Mouse (Mus musculus): ENCODE data around the gene Camk2g. TPM values are rescaled to one million over a fixed set of nuclear protein-coding genes. Genes with fewer than 3 reads are reported as not detected.
A peak's percentile ranks its signal among the peaks of the same experiment; 100 is the strongest.

Camk2g gene
- polyA plus RNA-seq, 1 experiment from 2014 or later: 10.7 TPM

GRCm38 (mm10) chr14:20758768-20759435 lies 35.0 kb downstream of the Camk2g start:
- WGBS (ENCODE audit: insufficient replicate concordance): 53% methylated on average over 8 of the region's 8 CpGs
- Histone ChIP-seq H3K9ac (no peak overlapping the region), H3K9me3 (replicated peaks) (no peaks in the 10 kb centered on the region), H3K4me1 (replicated peaks) (peaks cover 3% of the 10 kb centered on the region; the same call in 1 of the 2 replicates), H3K4me2 (no peak overlapping the region), H3K4me3 (replicated peaks) (no peak overlapping the region), H3K27me3 (no peaks in the 10 kb centered on the region), H3K36me3 (peaks cover 70% of the 10 kb centered on the region), H3K27ac (no peak overlapping the region)
- DNase-seq: no peak
- ATAC-seq (ENCODE audit: low read depth): peak; percentile 36; the same call in 1 of the 2 replicates

- no peaks in the 10 kb centered on the region for H3K9me3 ChIP-seq (replicated peaks)
- no peaks in the 10 kb centered on the region for H3K27me3 ChIP-seq
- 92% methylated on average over 22 of the region's 22 CpGs for WGBS (ENCODE audit: insufficient replicate concordance)
- H3K4me3 ChIP-seq (replicated peaks): no peak overlapping the region
- no peak for DNase-seq
- peaks cover 60% of the 10 kb centered on the region for H3K36me3 ChIP-seq
- no peak overlapping the region for H3K9ac ChIP-seq
- ATAC-seq (ENCODE audit: low read depth): no peak
- no peak overlapping the region for H3K4me2 ChIP-seq
- no peak overlapping the region for H3K27ac ChIP-seq
- H3K4me1 ChIP-seq (replicated peaks): peaks cover 3% of the 10 kb centered on the region; the same call in 1 of the 2 replicates
These were observed 36.4 kb downstream of the Camk2g start for GRCm38 (mm10) chr14:20757370-20757907.

GRCm38 (mm10) chr14:20753792-20754191 lies 40.1 kb downstream of the Camk2g start:
- H3K36me3 ChIP-seq: peaks cover 35% of the 10 kb centered on the region
- no peaks in the 10 kb centered on the region; the same call in 1 of the 2 replicates for H3K4me1 ChIP-seq (replicated peaks)
- 31% methylated on average over 3 of the region's 3 CpGs for WGBS (ENCODE audit: insufficient replicate concordance)
- ATAC-seq (ENCODE audit: low read depth): no peak
- H3K27me3 ChIP-seq: no peaks in the 10 kb centered on the region
- no peak overlapping the region for H3K4me3 ChIP-seq (replicated peaks)
- H3K9me3 ChIP-seq (replicated peaks): no peaks in the 10 kb centered on the region
- no peak overlapping the region for H3K4me2 ChIP-seq
- no peak overlapping the region for H3K27ac ChIP-seq
- H3K9ac ChIP-seq: no peak overlapping the region
- no peak for DNase-seq

- no peaks in the 10 kb centered on the region for H3K4me1 ChIP-seq (replicated peaks)
- H3K27ac ChIP-seq: no peak overlapping the region
- no peak for ATAC-seq (ENCODE audit: low read depth)
- no peak overlapping the region for H3K4me2 ChIP-seq
- H3K4me3 ChIP-seq (replicated peaks): no peak overlapping the region
- no peaks in the 10 kb centered on the region for H3K9me3 ChIP-seq (replicated peaks)
- peaks cover 13% of the 10 kb centered on the region for H3K36me3 ChIP-seq
- no peak for DNase-seq
- WGBS (ENCODE audit: insufficient replicate concordance): 79% methylated on average over 5 of the region's 5 CpGs
- no peak overlapping the region for H3K9ac ChIP-seq
- H3K27me3 ChIP-seq: no peaks in the 10 kb centered on the region
These were observed 43.4 kb downstream of the Camk2g start for GRCm38 (mm10) chr14:20750503-20750902.

GRCm38 (mm10) chr14:20749494-20750051 lies 44.3 kb downstream of the Camk2g start:
- no peak for ATAC-seq (ENCODE audit: low read depth)
- 83% methylated on average over 4 of the region's 4 CpGs for WGBS (ENCODE audit: insufficient replicate concordance)
- H3K4me2 ChIP-seq: no peak overlapping the region
- H3K36me3 ChIP-seq: peaks cover 5% of the 10 kb centered on the region; the same call in 1 of the 2 replicates
- no peaks in the 10 kb centered on the region for H3K27me3 ChIP-seq
- H3K4me1 ChIP-seq (replicated peaks): no peaks in the 10 kb centered on the region
- no peak overlapping the region for H3K9ac ChIP-seq
- DNase-seq: no peak
- no peak overlapping the region for H3K27ac ChIP-seq
- no peaks in the 10 kb centered on the region for H3K9me3 ChIP-seq (replicated peaks)
- no peak overlapping the region for H3K4me3 ChIP-seq (replicated peaks)

GRCm38 (mm10) chr14:20748388-20748787 lies 45.5 kb downstream of the Camk2g start:
- no peaks in the 10 kb centered on the region for H3K4me1 ChIP-seq (replicated peaks)
- H3K27ac ChIP-seq: no peak overlapping the region
- no peak overlapping the region for H3K9ac ChIP-seq
- H3K36me3 ChIP-seq: peaks cover 5% of the 10 kb centered on the region; the same call in 1 of the 2 replicates
- ATAC-seq (ENCODE audit: low read depth) (no peak), DNase-seq (no peak)
- WGBS (ENCODE audit: insufficient replicate concordance): 66% methylated on average over 4 of the region's 4 CpGs
- no peak overlapping the region for H3K4me3 ChIP-seq (replicated peaks)
- H3K27me3 ChIP-seq: no peaks in the 10 kb centered on the region
- H3K4me2 ChIP-seq: no peak overlapping the region
- no peaks in the 10 kb centered on the region for H3K9me3 ChIP-seq (replicated peaks)

GRCm38 (mm10) chr14:20746935-20747334 lies 47.0 kb downstream of the Camk2g start:
- Histone ChIP-seq H3K4me2 (no peak overlapping the region), H3K27ac (no peak overlapping the region), H3K36me3 (peaks cover 11% of the 10 kb centered on the region; the same call in 1 of the 2 replicates), H3K9ac (no peak overlapping the region), H3K4me3 (replicated peaks) (no peak overlapping the region), H3K4me1 (replicated peaks) (no peaks in the 10 kb centered on the region), H3K27me3 (no peaks in the 10 kb centered on the region), H3K9me3 (replicated peaks) (no peaks in the 10 kb centered on the region)
- WGBS (ENCODE audit: insufficient replicate concordance): 75% methylated on average over 3 of the region's 3 CpGs
- ATAC-seq (ENCODE audit: low read depth): no peak
- DNase-seq: no peak

GRCm38 (mm10) chr14:20743614-20744013 lies 50.3 kb downstream of the Camk2g start:
- Histone ChIP-seq H3K4me1 (replicated peaks) (no peaks in the 10 kb centered on the region), H3K9me3 (replicated peaks) (no peaks in the 10 kb centered on the region), H3K4me2 (no peak overlapping the region), H3K36me3 (peaks cover 36% of the 10 kb centered on the region), H3K27me3 (no peaks in the 10 kb centered on the region), H3K4me3 (replicated peaks) (no peak overlapping the region), H3K27ac (no peak overlapping the region), H3K9ac (no peak overlapping the region)
- WGBS (ENCODE audit: insufficient replicate concordance): 84% methylated on average over 3 of the region's 3 CpGs
- ATAC-seq (ENCODE audit: low read depth) (no peak), DNase-seq (no peak)

GRCm38 (mm10) chr14:20741301-20741700 lies 52.6 kb downstream of the Camk2g start:
- H3K4me2 ChIP-seq: no peak overlapping the region
- no peak for ATAC-seq (ENCODE audit: low read depth)
- peaks cover 45% of the 10 kb centered on the region for H3K36me3 ChIP-seq
- no peak overlapping the region for H3K4me3 ChIP-seq (replicated peaks)
- no peaks in the 10 kb centered on the region for H3K9me3 ChIP-seq (replicated peaks)
- 77% methylated on average over 9 of the region's 9 CpGs for WGBS (ENCODE audit: insufficient replicate concordance)
- H3K4me1 ChIP-seq (replicated peaks): peaks cover 19% of the 10 kb centered on the region
- H3K9ac ChIP-seq: no peak overlapping the region
- no peak for DNase-seq
- H3K27ac ChIP-seq: no peak overlapping the region
- no peaks in the 10 kb centered on the region for H3K27me3 ChIP-seq

- no peaks in the 10 kb centered on the region for H3K9me3 ChIP-seq (replicated peaks)
- 74% methylated on average over 8 of the region's 8 CpGs for WGBS (ENCODE audit: insufficient replicate concordance)
- ATAC-seq (ENCODE audit: low read depth): no peak
- H3K4me3 ChIP-seq (replicated peaks): no peak overlapping the region
- H3K36me3 ChIP-seq: peaks cover 53% of the 10 kb centered on the region
- no peaks in the 10 kb centered on the region for H3K27me3 ChIP-seq
- H3K4me2 ChIP-seq: no peak overlapping the region
- peaks cover 36% of the 10 kb centered on the region for H3K4me1 ChIP-seq (replicated peaks)
- H3K9ac ChIP-seq: no peak overlapping the region
- H3K27ac ChIP-seq: no peak overlapping the region
- DNase-seq: no peak
These were observed 55.4 kb downstream of the Camk2g start for GRCm38 (mm10) chr14:20738511-20738910.

GRCm38 (mm10) chr14:20737306-20737705 lies 56.6 kb downstream of the Camk2g start:
- H3K27me3 ChIP-seq: no peaks in the 10 kb centered on the region
- H3K9me3 ChIP-seq (replicated peaks): no peaks in the 10 kb centered on the region
- H3K4me2 ChIP-seq: peak overlapping the region; percentile 37
- peak; percentile 61 for DNase-seq
- peak overlapping the region; percentile 50; the same call in 1 of the 2 replicates for H3K27ac ChIP-seq
- H3K36me3 ChIP-seq: peaks cover 53% of the 10 kb centered on the region
- H3K9ac ChIP-seq: peak overlapping the region; percentile 24; the same call in 1 of the 2 replicates
- H3K4me1 ChIP-seq (replicated peaks): peaks cover 46% of the 10 kb centered on the region
- peak overlapping the region; percentile 9; the same call in 1 of the 2 replicates for H3K4me3 ChIP-seq (replicated peaks)
- ATAC-seq (ENCODE audit: low read depth): no peak
- WGBS (ENCODE audit: insufficient replicate concordance): 44% methylated on average over 14 of the region's 14 CpGs
